Mouse (Mus musculus) ovary, postnatal 36 days (tissue): ENCODE results near the gene Fchsd2.
"Not testable (repeated sequence)": the region's sequence is repeated elsewhere in the genome, so short reads cannot be mapped to it uniquely, and the experiment has no call there.

Experiments used
- DNase-seq: peaks from one replicate; pipeline ENCODE4 v3.0.0; 2022; ENCODE audit warnings: low spot score, mixed read lengths

Gene Fchsd2

DNA sequence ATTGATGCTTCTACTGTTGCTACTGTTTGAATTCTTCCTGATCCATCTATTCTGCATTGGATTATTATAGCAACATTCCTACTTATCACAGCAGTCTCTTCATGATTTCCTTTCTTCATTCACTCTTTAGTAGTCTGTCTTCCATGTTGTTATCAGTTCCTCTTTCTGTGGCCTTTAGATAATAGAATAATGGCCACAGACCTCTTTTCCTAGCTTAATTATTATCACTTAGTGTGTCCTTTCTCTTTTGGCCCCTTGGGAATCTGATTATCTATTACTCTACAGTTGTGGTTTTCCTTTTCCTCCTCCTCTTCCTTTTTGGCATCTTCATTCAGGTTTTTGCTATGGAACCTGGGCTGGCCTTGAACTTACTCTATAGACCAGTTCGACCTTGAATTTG is 21.7 kb downstream of the Fchsd2 start:
- no peak for DNase-seq

DNA sequence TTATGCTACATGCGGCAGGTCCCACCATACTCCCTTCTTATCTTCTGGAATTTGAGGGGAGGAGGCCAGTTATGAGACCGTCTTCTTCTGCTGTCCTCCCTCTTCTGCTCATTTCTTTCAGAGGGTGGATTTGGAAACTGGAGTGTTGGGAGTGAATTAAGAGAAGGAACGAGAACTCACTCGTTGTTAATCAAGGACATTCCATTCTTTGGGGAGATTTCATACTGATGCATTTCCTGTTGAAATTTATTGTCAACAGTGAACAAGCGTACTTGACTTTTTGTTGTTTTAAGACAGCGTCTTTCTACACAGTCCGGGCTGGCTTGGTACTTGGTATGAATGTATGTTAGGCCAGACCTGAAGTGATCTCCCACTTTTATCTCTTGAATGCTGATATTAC is 26.7 kb downstream of the Fchsd2 start:
- DNase-seq, result no peak

DNA sequence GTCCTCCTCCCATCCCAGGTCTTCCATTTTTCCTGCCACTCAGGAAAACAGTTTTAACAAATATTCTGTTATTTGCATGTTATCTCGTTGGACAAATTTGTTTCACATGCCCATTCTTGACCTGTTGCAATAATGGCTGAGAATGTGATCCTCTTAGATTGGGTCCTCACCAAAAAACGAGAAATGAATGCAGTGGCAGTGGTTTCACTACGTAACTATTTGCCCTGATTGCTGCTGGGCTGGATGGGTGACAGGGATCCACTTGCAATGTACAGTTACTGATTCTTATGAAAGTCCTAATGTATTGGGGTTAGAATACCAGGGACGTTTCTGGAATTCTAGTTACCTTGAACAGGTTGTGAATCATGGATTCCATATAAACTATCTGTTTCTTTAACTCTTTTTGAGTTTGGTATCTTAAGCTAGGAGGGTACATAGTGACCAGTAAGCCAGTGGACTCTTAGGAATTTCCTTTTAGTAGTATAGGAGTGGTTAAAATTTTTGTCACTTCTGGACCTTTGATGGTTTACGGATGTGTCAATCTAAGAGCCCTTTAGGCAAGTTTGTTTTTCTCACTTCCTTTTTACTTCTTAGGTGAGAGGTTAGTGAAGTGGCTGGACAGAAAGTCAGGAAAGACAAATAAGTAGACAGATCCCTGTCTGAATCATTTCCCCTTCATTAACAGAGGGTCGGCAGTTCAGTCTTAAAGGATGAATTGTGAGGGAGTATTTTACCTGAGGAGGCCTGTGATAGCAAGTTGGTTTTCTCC is 31.1 kb downstream of the Fchsd2 start:
- DNase-seq, result no peak

DNA sequence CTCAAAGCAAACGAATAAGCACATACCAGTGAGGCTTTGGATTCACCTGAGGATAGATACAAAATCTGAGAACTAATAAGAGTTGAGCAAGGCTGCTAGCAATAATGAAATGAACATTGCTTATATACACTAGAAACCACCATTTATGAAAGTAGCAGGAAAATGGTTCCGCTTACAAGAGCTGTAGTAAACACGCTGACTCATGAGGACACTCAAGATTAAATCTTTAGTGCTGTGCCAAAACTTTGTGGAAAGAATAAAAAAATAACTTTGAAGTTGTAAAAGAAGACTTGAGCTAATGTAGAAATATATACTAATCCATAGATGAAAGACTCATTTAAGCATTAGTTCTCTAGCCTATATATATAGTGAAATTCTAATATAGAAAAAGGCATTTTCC is 35.1 kb downstream of the Fchsd2 start:
- DNase-seq, result no peak

DNA sequence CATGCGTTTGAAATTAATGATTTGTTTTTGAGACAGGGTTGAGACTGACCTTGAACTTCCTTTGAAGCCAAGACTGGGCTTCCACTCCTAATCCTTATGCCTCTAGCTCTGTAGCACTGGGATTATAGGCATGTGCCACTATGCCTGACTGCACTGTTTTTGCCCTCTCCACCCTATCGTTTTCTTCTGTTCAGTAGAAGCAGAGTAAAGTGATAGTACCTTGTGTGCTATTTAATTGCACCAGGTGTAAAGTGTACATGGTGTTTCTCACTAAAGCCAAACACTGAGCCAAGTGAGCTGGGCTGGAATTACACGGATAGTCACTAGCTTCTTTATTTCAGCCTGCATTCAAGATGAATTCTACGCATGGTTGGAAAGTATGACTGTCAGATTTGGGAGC is 35.9 kb downstream of the Fchsd2 start:
- DNase-seq, result no peak

DNA sequence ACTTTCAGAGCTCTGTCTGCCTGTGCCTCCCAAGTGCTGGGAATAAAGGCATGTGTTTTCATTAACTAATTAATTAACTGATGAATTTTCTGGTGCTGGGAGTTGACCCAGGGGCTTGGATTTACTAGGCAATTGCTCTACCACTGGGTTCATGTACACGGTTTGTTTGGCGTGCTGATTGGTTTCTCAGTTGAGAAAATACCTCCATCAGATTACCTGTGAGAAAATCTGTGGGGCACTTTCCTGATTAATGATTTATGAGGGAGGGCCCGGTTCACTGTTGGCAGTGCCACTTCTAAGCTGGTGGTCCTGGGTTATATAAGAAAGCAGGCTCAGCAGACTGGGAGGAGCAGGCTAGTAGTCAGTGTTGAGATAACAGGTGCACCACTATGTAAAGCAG is 38.0 kb downstream of the Fchsd2 start:
- no peak for DNase-seq

DNA sequence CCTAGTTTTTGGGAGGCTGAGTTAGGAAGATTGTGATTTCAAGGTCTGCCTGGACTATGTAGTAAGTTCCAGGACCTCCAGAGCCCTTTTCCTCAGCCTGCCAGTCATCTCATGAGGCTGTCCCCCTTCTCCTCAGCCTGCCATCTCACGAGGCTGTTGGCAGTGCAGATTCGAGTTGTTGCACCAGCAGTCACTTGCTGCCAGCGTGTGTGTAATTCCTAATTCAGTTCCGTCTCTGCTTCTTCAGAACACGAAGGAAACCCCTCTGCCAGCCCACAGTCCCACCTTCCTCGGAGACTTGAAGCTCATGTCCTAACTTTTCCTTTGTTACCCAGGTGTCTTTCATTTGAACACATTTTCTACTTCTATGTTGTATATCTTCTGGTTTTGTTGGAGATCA is 38.6 kb downstream of the Fchsd2 start:
- no peak for DNase-seq

DNA sequence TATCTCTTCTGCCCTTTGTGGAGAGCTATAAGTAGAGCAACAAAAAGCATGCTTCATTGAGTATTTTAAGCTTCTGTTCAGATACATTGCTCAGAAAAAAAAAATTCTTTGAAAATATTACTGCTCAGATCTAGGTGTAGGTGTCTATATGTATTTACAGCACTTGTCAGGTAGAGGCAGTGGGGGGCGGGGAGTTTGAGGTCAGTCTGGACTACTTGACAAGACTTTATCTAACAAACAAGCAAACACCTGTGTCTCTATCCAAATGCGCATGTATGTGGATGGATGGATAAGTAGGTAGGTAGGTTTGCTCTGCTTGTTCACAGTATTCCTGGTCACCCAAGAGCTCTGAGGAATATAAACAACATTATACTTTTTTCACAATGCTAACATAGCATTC is 40.9 kb downstream of the Fchsd2 start:
- DNase-seq, result no peak

DNA sequence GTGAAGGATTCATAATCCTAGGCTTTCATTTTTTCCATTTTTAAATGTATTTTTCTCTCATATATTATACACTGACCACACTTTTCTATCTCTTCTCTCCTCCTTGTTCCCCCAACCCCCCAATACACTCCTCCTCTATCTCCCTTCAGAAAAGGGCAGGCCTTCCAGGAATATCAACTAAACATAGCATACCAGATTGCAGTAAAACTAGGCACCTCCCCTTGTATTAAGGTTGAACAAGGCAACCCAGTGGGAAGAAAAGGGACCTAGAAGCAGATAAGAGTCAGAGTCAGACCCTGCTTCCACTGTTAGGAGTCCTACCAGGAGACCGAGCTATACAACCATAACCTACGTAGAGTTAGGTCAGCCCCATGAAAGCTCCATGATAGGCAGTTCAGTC is 41.5 kb downstream of the Fchsd2 start:
- no peak for DNase-seq

DNA sequence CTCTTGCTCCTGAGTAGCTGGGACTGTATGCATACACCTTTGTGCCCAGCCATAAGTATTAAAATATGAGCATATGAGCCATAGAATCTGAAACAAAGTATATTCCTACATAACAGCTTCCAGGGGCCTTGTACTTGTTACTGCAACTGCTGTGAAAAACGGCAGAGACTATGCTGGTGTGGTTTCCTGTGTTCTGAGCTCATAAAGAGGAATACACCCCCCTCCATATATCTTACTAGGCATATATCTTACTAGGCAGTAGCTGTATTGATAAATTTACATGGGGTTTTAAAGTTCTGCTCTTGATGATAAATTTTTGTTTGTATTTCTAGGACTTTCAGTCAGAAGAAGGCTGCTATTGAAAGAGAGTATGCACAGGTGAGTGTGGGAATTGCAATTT is 46.2 kb downstream of the Fchsd2 start:
- DNase-seq, result no peak

DNA sequence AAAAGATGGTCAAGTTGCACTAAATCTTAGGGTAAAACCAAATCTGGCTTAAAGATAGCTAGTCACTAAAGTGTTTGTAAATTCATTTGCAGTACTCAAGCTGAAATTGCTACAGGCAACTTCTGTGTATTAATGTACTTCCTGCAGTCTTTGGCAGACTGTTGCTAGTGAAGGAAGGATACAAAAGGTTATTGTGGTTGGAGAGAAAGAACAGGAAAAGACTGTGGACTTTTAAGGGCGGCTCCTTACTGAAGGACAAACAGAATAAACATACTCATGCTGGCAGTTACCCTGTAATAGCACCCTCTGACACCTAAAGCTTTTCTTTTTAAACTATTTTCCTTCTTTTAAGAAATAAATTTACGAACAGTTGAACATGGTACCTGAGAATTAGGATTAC is 50.2 kb downstream of the Fchsd2 start:
- no peak for DNase-seq

DNA sequence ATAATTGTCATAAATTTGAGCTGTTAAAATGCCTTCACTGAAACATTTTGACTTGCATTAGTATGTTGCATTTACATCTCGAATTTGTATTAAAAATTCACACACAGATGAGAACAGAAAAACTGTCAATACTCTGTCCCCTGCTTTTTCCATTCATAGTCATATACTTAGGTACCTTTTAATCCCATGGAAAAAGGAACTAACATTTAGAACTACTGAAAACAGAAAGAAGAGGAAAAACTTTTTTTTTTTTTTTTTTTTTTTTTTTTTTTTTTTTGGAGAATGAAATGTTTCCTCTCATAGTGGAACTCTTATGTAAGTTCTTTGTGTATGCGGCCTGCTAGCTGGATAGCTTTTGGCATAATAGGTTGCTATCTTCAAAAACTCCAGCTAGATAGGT is 51.6 kb downstream of the Fchsd2 start:
- no peak for DNase-seq

DNA sequence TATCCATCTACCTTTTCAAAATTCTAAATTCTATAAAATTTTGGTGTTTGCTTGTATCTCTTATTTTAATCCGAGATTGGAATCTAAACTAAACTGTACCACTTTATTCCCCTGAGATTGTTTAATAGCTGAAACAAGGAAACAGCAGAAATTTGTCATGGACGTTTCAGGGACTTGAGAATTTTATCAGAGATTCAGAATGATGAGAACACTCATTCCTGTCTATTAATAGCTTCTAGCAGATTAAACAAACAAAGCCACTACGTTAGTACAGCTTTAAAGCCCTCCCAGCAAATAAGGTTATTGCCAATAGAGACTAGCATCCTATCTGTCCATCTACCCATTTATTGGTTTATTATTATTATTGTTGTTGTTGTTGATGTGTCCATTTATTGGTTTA is 56.4 kb downstream of the Fchsd2 start:
- no peak for DNase-seq

DNA sequence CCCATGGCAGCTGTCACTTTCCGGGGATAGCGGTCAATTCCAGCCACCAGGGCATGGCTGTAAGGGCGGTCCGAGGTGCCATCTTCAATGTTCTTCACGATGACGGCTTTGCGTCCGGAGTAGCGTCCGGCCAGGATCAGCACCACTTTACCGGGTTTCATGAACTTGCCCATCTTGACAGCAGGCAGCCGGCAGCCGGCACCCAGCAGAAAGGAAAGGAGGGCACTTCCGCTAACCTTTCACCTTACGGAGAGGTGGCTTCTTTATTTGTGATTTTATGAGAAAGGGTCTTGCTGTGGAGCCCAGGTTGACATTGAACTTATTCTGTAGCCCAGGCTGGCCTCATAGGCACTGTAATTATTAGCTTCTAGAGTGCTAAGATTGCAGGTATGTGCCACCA is 62.2 kb downstream of the Fchsd2 start:
- not testable (repeated sequence) for DNase-seq

DNA sequence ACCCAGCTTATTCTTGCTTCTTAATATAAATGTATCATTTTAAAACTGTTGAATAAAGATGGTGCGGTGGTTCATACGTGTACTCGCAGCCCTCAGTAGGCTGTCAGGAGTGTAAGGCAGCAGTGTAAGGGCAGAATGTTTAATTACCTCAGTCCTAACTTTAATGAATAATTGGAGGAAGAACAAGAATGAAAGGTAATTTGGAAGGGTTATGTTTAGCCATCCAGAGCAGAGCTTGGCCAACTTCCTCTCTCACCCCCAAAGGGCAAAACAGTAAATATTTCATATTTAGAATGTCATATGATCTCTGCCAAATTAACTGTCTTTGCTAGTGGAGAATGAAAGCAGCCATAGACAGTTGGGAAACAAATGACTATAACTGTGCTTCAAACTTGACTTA is 62.6 kb downstream of the Fchsd2 start:
- no peak for DNase-seq

DNA sequence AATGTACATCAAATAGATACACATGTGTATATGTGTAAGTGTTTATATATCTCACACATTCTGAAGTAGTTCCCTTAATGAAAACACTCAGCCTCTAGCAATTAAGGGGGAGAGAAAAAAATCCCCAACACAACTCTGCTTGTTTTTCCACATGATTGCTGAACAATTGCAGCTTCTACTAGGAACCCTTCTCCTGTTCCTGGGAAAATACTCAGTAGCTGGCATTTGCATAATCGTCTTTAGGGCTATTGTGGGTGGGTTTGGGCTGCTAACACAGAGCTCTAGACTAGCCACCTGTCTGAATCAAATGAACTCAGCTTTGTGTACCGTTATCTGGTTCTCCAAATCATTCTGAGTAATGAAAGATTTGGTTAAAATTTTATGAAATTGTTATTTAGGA is 67.6 kb downstream of the Fchsd2 start:
- DNase-seq, result no peak

DNA sequence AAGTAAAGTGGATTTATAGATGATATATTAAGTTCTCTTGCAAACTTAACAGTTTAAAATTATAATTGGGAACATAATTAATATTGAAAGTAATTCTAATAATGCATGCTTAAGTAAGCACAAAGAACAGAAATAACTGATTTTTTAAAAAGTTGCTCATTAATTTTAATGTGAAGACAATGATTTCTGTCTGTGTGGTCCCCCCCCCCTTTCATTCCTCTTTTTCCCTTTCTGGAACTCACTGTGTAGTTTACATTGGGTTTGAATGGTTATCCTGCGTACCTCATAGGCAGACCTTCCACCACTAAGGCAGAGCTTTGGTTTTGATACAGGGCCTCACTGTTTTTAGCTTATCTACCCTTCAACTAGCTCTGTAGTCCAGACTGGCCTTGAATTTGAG is 70.1 kb downstream of the Fchsd2 start:
- no peak for DNase-seq

DNA sequence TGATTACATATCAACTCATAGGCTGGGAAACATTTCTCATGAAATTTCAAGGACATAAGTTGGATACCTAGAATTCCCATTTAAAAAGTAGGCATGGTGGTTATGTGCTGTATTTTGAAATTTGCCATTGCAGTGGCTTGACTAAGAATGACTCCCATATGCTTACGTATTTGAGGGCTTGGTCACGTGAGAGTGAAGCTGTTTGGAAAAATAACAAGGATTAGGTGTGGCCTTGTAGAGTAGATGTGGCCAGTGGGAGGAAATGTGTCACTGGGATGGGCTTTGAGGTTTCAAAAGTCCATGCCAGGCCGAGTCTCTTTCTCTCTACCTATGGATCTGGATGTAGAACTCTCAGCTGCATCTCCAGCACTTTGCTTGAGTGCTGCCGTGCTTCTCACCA is 71.2 kb downstream of the Fchsd2 start:
- no peak for DNase-seq

DNA sequence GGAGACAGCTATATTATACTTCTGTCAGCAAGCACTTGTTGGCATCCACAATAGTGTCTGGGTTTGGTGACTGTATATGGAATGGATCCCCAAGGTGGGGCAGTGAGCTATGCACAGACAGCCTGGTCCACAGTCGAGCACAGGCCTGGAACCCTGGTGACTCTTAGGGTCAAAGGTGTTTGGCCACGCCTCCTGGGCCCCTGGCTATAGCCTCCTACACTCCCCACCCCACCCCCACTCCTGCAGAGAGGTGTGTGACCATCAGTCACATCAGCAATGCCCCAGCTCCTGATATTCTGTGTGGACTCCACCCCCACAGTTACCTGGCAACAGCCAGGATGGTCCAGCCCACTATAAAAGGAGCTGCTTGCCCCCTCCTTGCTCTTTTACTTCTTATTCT is 73.9 kb downstream of the Fchsd2 start:
- no peak for DNase-seq

DNA sequence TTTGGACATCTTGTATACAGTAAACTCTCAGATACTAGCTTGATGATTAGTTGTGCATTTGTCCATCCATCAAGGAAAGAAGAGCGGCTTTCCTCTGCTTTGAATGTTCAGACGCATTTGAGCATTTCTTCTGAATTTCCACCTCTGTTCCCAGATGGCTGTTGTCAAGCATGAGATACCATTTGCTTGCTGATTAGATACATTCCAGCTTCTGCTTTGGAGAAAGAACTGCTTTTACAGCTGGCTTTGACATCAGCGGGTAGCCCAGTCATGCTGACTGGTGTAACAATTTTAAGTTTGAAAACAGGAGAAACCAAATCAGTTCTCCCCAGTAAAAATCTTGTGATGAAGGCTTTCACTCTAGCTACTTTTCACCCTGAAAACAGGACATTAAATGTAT is 77.8 kb downstream of the Fchsd2 start:
- DNase-seq, result no peak

DNA sequence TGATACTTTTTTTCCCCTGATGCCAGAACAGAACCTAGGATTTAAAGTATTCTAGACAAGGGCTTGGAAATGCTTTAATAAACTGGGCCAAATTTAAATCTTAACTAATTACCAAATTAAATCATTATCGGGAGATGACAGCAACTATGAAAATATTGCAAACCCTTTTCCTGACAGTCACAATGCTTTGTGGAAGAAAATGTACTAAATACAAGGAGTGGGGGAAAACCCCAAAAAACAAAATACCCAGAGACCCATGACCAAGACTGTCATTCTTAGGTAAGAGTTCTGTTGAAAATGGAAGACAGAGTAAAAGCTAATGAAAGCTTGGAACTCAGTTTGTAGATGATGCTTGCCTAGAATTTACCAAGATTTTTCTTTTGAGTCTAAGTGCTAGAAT is 78.3 kb downstream of the Fchsd2 start:
- DNase-seq, result no peak

DNA sequence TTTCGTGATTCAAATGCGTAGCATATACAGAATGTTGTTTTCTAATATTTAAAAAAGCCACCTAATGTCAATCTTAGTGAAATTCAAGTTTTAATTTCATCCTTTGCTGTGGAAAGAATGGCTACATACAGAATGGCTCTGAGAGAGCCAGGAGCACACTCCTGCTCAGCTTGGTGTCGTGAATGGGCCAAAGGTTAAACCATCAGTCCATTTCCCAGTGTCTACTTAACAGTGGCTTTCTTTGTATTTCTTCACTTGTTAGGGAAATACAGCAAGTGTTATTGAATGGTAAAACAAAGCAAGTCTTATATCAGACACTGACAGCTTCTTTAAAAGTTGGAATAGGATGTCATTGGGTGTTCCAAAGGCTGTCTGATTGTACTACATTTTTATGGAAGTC is 80.7 kb downstream of the Fchsd2 start:
- DNase-seq, result no peak

DNA sequence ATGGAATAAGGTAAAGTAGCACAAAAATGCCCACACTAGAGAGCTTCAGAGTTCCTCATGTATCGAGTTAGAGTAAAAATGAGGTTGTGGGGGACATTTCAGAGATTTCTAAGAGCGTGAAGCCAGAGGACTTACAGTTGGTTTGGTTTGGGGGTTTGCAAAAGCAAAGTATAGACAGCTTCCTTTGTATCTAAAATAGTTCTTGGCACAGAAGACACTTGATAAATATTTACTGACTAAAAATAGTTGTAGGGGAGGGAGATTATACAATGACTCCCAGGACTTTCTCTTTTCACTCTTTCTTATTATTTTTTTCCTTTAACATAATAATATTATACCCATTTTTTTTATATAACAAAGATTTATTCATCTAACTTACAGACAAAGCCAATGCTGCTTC is 86.1 kb downstream of the Fchsd2 start:
- DNase-seq, result no peak

DNA sequence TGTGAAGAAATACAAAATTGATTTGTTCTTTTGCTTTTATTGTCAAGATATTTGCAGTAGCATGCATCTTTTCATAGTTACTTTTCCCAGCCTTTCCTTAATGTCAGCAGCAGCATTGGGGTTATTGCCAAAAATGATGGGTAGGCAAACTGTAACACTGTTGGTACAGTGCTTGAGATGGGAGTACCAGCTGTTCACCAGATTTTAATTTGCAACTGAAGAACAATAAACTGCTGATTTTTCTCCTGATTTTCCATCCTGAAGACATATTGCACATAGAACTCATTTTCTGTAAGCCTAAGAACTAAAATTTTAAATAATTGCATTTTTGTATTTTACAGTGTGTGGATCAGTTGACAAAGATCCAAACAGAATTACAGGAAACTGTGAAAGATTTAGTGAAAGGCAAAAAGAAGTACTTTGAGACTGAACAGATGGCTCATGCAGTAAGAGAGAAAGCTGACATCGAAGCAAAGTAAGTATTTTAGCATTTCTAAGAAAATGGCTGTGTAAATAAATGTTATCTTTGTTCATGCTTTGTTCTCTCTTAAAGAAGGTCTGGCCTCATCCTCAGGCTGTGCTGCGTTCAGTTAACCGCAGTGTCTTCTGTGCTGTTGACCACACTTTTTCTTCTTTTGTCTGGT is 98.8 kb downstream of the Fchsd2 start:
- DNase-seq, result no peak
